Mouse (Mus musculus) olfactory bulb, adult 2 months (tissue): ENCODE measurements around the gene Morn1.

Experiments used
- CTCF ChIP-seq: fragments of 200-500 bp; IDR thresholded peaks from 2 replicates; pipeline ENCODE4 v1.5.1; 2012; ENCODE audit warnings: low read depth, mild to moderate bottlenecking, low read length, moderate library complexity; ENCODE audit not compliant: insufficient read depth
- POLR2A ChIP-seq: fragments of 200-500 bp; IDR thresholded peaks from 2 replicates; pipeline ENCODE4 v1.6.1; 2012; ENCODE audit warnings: mild to moderate bottlenecking, low read depth, low read length, moderate library complexity; ENCODE audit not compliant: insufficient read depth

DNA sequence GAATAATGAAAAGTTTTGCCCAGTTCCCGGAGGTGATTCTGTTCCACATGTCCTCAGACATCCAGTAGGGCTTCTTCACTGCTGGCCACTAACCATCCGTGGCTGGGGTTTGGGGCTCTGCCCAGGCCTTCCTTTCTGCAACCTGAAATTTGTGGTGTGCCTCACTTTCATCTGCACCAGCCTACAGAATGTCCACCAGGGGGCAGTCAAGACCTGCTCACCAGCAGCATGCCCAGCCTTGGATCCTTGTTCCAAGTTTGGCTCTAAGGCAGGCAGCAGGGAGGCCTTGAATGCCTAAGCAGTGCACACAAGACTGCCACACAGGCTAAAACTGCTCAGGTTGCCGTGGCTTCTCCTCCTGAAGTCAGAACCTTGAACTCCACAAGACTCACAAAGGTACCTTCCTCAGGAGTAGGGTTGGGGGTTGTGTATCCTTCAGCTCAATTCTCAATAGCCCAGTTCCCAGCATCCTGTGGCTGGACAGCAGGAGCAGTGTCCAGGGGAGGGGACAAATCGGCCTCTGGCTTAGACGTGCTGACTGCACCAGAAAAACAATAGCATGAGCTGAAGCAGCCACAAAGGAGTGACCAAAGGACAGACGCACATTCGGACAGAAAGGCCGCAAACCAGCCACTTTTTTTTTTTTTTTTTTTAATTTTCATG lies 9.0 kb downstream of the Morn1 start:
- peak; percentile 79 for TF ChIP-seq CTCF
- TF ChIP-seq POLR2A, result no peak
